Mouse (Mus musculus): ENCODE results near the gene Fbh1. TPM values are rescaled to one million over a fixed set of nuclear protein-coding genes. Genes with fewer than 3 reads are reported as not detected.

Fbh1 gene
- total and polyA plus RNA-seq, 3 experiments: 30.2 to 46.4 (median 35.2) TPM

- Histone ChIP-seq H3K4me1 (ENCODE audit: control insufficient read depth in 1 of 2, insufficient read depth in 2 of 2) (peaks cover 4 to 37% of the 10 kb centered on the region in 2 experiments), H3K9ac (ENCODE audit: insufficient read depth, low read depth) (peak overlapping the region; percentile 59; the same call in 1 of the 2 replicates), H3K79me2 (replicated peaks; ENCODE audit: control insufficient read depth, extremely low read depth, insufficient read depth, poor library complexity, severe bottlenecking) (peaks cover 5% of the 10 kb centered on the region), H3K27ac (ENCODE audit: insufficient read depth, low read depth) (no peak overlapping the region), H3K27me3 (replicated peaks) (peaks cover 14% of the 10 kb centered on the region), H3K4me2 (ENCODE audit: insufficient read depth, low read depth, poor library complexity, severe bottlenecking) (peak overlapping the region; percentile 93), H3K9me3 (replicated peaks; ENCODE audit: low read length) (no peaks in the 10 kb centered on the region), H3K4me3 (replicated peaks in 1 of 3; ENCODE audit: low read depth in 2 of 3, low read length in 2 of 3, poor library complexity in 1 of 3) (peak overlapping the region in 2 of 3 experiments; percentile 83), H3K36me3 (replicated peaks in 1 of 2; ENCODE audit: control insufficient read depth in 1 of 2, insufficient read depth in 1 of 2, low read length in 1 of 2) (peaks cover 0 to 20% of the 10 kb centered on the region in 2 experiments)
- dilution Hi-C loops (cut with MboI; ENCODE audit: extremely low pct_ligation_motif_present, extremely low pct_unique_long_range_greater_than_20kb, low sequenced_read_pairs): no loop called here
- TF ChIP-seq MYC (IDR thresholded peaks at IDR 0.05; ENCODE audit: low read depth, low read length) (peak; percentile 43; the same call in 1 of the 2 replicates), EP300 (IDR thresholded peaks at IDR 0.05; ENCODE audit: low read length) (no peak), JUN (IDR thresholded peaks at IDR 0.05; ENCODE audit: insufficient read depth, low read depth, low read length) (peak; percentile 52), JUND (conservative IDR thresholded peaks at IDR 0.05; ENCODE audit: low read depth, low read length) (peak; percentile 36; the same call in 1 of the 2 replicates)
- DNase-seq (ENCODE audit: extremely low read depth): peak; percentile 9
- in situ Hi-C loops (cut with MboI; ENCODE audit: low pct_ligation_motif_present, low pct_unique_long_range_greater_than_20kb, low sequenced_read_pairs): loop anchor here (25.0 kb wide), 1 partner anchor 369 kb away; no protein-coding TSS in a partner anchor
Measured at GRCm38 (mm10) chr2:11706746-11707065, 70.7 kb downstream of the Fbh1 start.

DNA sequence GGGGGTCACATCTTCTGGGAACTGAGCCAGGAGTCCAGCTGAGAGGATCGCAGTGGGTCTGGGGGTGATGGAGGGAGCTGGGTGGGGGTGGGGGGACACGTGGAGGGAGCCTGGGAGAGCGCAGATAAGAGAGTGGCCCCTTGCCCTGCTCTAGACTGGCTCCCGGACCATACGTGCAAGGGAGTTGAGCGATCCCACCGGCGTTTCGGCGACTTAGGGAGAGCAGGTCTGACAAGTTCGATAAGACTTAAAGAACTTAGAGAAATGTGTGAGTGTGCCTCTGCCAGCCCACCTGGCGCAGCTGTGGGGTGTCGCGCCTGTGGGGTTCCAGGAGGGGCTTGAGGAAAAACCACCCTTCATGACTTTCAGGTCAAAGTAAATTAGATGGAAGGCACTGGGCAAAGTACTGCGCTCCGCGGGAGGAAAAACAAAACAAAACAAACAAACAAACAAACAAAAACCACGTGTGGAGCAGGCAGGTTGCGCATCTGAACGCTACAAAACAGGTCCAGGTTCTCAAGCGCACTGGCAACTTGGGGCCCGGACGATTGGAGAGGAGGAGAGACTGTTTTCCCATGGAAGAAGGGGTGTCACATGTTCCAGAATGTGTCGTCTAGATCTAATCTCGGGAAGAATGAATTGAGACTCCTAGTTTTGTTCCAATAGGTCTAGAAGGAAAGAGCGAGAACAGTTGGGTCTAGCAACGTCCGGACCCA, 71.2 kb downstream of the Fbh1 start:
- Histone ChIP-seq H3K27ac (ENCODE audit: insufficient read depth, low read depth) (peak overlapping the region; percentile 6), H3K36me3 (replicated peaks in 1 of 2; ENCODE audit: control insufficient read depth in 1 of 2, insufficient read depth in 1 of 2, low read length in 1 of 2) (peaks cover 0 to 18% of the 10 kb centered on the region in 2 experiments), H3K79me2 (replicated peaks; ENCODE audit: control insufficient read depth, extremely low read depth, insufficient read depth, poor library complexity, severe bottlenecking) (peaks cover 5% of the 10 kb centered on the region), H3K4me3 (replicated peaks in 1 of 3; ENCODE audit: low read depth in 2 of 3, low read length in 2 of 3, poor library complexity in 1 of 3) (peak overlapping the region; percentile 80 to 83 (median 83)), H3K27me3 (replicated peaks) (peaks cover 14% of the 10 kb centered on the region), H3K4me1 (ENCODE audit: control insufficient read depth in 1 of 2, insufficient read depth in 2 of 2) (peaks cover 4 to 37% of the 10 kb centered on the region in 2 experiments), H3K4me2 (ENCODE audit: insufficient read depth, low read depth, poor library complexity, severe bottlenecking) (peak overlapping the region; percentile 93), H3K9ac (ENCODE audit: insufficient read depth, low read depth) (peak overlapping the region; percentile 59), H3K9me3 (replicated peaks; ENCODE audit: low read length) (no peaks in the 10 kb centered on the region)
- peak; percentile 68; the same call in 1 of the 2 replicates for TF ChIP-seq MYC (IDR thresholded peaks at IDR 0.05; ENCODE audit: low read depth, low read length)
- peak; percentile 55 for TF ChIP-seq MAX (IDR thresholded peaks at IDR 0.05; ENCODE audit: low read length)
- TF ChIP-seq UBTF (IDR thresholded peaks at IDR 0.05; ENCODE audit: low read depth, low read length): no peak
- TF ChIP-seq MAFK (IDR thresholded peaks at IDR 0.05; ENCODE audit: insufficient replicate concordance, low read length): no peak
- 0 out of 2 replicates have a peak, but pooled peaks have one; percentile 5 for TF ChIP-seq POLR2A (IDR thresholded peaks at IDR 0.05; ENCODE audit: low read depth, low read length)
- dilution Hi-C loops (cut with MboI; ENCODE audit: extremely low pct_ligation_motif_present, extremely low pct_unique_long_range_greater_than_20kb, low sequenced_read_pairs) (no loop called here), in situ Hi-C loops (cut with MboI; ENCODE audit: low pct_ligation_motif_present, low pct_unique_long_range_greater_than_20kb, low sequenced_read_pairs) (loop anchor here (25.0 kb wide), 1 partner anchor 369 kb away; no protein-coding TSS in a partner anchor)
- peak; percentile 24 for DNase-seq (ENCODE audit: extremely low read depth)

GRCm38 (mm10) chr2:11705201-11706025, 72.0 kb downstream of the Fbh1 start, which contains the start of gene Il15ra:
Gene Il15ra, plus strand, starts transcription at chr2:11705290.
- Histone ChIP-seq H3K9ac (ENCODE audit: insufficient read depth, low read depth) (peak within 1 kb of the TSS; percentile 59), H3K36me3 (replicated peaks in 1 of 2; ENCODE audit: control insufficient read depth in 1 of 2, insufficient read depth in 1 of 2, low read length in 1 of 2) (peaks cover 0 to 18% of the 10 kb centered on the region in 2 experiments), H3K4me2 (ENCODE audit: insufficient read depth, low read depth, poor library complexity, severe bottlenecking) (peak within 1 kb of the TSS; percentile 93), H3K27ac (ENCODE audit: insufficient read depth, low read depth) (peak within 1 kb of the TSS; percentile 6), H3K4me1 (ENCODE audit: control insufficient read depth in 1 of 2, insufficient read depth in 2 of 2) (peaks cover 4 to 37% of the 10 kb centered on the region in 2 experiments), H3K4me3 (replicated peaks in 1 of 3; ENCODE audit: low read depth in 2 of 3, low read length in 2 of 3, poor library complexity in 1 of 3) (peak within 1 kb of the TSS; percentile 80 to 83 (median 83)), H3K79me2 (replicated peaks; ENCODE audit: control insufficient read depth, extremely low read depth, insufficient read depth, poor library complexity, severe bottlenecking) (peaks cover 5% of the 10 kb centered on the region), H3K27me3 (replicated peaks) (peaks cover 14% of the 10 kb centered on the region), H3K9me3 (replicated peaks; ENCODE audit: low read length) (no peaks in the 10 kb centered on the region)
- peak; percentile 57 for DNase-seq (ENCODE audit: extremely low read depth)
- in situ Hi-C loops (cut with MboI; ENCODE audit: low pct_ligation_motif_present, low pct_unique_long_range_greater_than_20kb, low sequenced_read_pairs): loop anchor here (25.0 kb wide), 1 partner anchor 368 kb away; no protein-coding TSS in a partner anchor
- dilution Hi-C loops (cut with MboI; ENCODE audit: extremely low pct_ligation_motif_present, extremely low pct_unique_long_range_greater_than_20kb, low sequenced_read_pairs): no loop called here
- TF ChIP-seq PAX5 (IDR thresholded peaks at IDR 0.05; ENCODE audit: low read length) (no peak), ELF1 (IDR thresholded peaks at IDR 0.05; ENCODE audit: low read depth, low read length) (no peak), RAD21 (IDR thresholded peaks at IDR 0.05; ENCODE audit: low read depth, low read length) (no peak), ZMIZ1 (IDR thresholded peaks at IDR 0.05; ENCODE audit: low read depth, low read length) (no peak), CTCF (conservative IDR thresholded peaks at IDR 0.05 in 1 of 2, IDR thresholded peaks at IDR 0.05 in 1 of 2; ENCODE audit: low read depth in 2 of 2, low read length in 2 of 2) (peak in 1 of 2 experiments; percentile 17; a peak in 2 of 4 replicates), BHLHE40 (IDR thresholded peaks at IDR 0.05; ENCODE audit: low read depth, low read length) (no peak), HCFC1 (IDR thresholded peaks at IDR 0.05; ENCODE audit: low read depth, low read length) (peak; percentile 34; the same call in 1 of the 2 replicates), ETS1 (conservative IDR thresholded peaks at IDR 0.05; ENCODE audit: low read depth, low read length) (no peak), TCF12 (IDR thresholded peaks at IDR 0.05; ENCODE audit: low read depth, low read length) (peak; percentile 30; the same call in 1 of the 2 replicates), MEF2A (IDR thresholded peaks at IDR 0.05; ENCODE audit: borderline replicate concordance, low read depth, low read length) (0 out of 2 replicates have a peak, but pooled peaks have one; percentile 23), CHD2 (IDR thresholded peaks at IDR 0.05; ENCODE audit: low read length) (no peak), MAZ (IDR thresholded peaks at IDR 0.05; ENCODE audit: low read depth, low read length) (0 out of 2 replicates have a peak, but pooled peaks have one; percentile 24), NRF1 (IDR thresholded peaks at IDR 0.05; ENCODE audit: low read depth, low read length) (no peak), USF1 (IDR thresholded peaks at IDR 0.05; ENCODE audit: low read depth, low read length) (no peak)

Data from CH12.LX (cell line).